Mouse (Mus musculus): Measurements from ENCODE around the gene Tpm1.

- no peak for TF ChIP-seq CTCF (IDR thresholded peaks at IDR 0.05; ENCODE audit: control insufficient read depth, insufficient read depth, low read length)
- no peak for TF ChIP-seq POLR2A (IDR thresholded peaks at IDR 0.05; ENCODE audit: borderline replicate concordance, control insufficient read depth, low read depth, low read length)
Measured at GRCm38 (mm10) chr9:67032611-67033010, 16.6 kb downstream of the Tpm1 start.

All from bone marrow, adult 2 months (tissue).